Mouse (Mus musculus) olfactory bulb, adult 2 months (tissue): ENCODE measurements around the gene Glt1d1.

ENCODE experiments used
- CTCF ChIP-seq: fragments of 200-500 bp; IDR thresholded peaks from 2 replicates; pipeline ENCODE4 v1.5.1; 2012; ENCODE audit warnings: low read depth, mild to moderate bottlenecking, low read length, moderate library complexity; ENCODE audit not compliant: insufficient read depth
- POLR2A ChIP-seq: fragments of 200-500 bp; IDR thresholded peaks from 2 replicates; pipeline ENCODE4 v1.6.1; 2012; ENCODE audit warnings: mild to moderate bottlenecking, low read depth, low read length, moderate library complexity; ENCODE audit not compliant: insufficient read depth

DNA sequence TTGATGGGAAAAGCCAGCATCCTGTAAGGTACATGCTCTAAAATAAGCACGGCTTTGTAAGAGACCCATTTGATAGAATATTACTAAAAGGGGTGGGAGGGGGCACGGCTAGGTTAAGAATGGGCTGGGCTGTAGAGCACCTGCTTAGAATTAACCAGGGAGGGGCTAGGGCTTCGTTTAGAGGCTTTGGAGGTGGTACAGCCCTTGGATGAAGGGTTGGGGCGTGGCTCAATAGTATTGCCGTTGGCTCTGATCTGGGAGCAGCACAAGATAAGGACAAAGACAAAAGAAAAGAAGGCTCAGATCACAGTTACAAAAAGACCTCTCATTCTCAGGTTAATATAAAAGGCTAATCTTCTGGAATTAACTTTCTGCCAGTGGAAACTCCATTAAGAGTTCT is 28.2 kb downstream of the Glt1d1 start:
- TF ChIP-seq POLR2A (no peak), CTCF (no peak)
